Mouse (Mus musculus) E14TG2a.4 (cell line): ENCODE measurements at regions not wholly inside any gene's neighbourhood (a gene's known extent, or its start where the extent isn't known, plus 50 kb on each side); places are given as distances from the start of the nearest gene placed in this dataset.

Source experiments
- CTCF ChIP-seq: conservative IDR thresholded peaks from 2 replicates; pipeline ENCODE4 v1.5.1; 2014; ENCODE audit warnings: low read length
- NANOG ChIP-seq: IDR thresholded peaks from 2 replicates; pipeline ENCODE4 v1.6.1; 2014; ENCODE audit warnings: borderline replicate concordance, low read length, mixed read lengths
- POU5F1 ChIP-seq: IDR thresholded peaks from 2 replicates; pipeline ENCODE4 v1.6.1; 2014; ENCODE audit warnings: low read length, borderline replicate concordance

GRCm38 (mm10) chr13:53548396-53548795, 75.5 kb upstream of the Msx2 start:
- TF ChIP-seq CTCF (no peak), POU5F1 (no peak), NANOG (no peak)
